Comparison of ENCODE assay signal across 7 mouse cellular contexts in the genomic region with DNA sequence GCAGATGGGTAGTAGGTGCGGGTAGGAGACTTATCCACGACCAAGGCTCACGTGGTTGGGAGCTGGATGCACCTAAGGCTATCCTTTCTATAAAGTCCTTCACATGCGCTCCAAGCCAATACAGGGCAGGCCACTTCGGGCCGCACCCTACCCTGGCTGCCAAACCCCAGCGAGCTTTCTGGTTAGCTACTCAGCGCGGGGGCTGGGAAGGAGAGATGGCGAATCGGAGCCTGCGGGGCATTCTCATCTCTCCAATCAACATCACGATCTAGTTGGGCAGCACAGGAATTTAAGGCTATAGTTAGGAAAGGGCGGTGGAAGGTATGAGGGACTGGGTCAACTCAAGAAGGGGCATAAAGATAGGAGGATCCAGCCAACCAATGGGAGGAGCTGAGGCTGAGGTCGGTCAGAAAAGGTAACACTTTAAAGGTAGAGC. TPM values are rescaled to one million over a fixed set of nuclear protein-coding genes. Genes with fewer than 3 reads are reported as not detected.
DNase-seq lines count a peak whose midpoint lies in the region; ATAC-seq and TF ChIP-seq lines count a peak whose summit lies in the region.

No protein-coding gene starts in this region.

- intact Hi-C loops in left cerebral cortex, postnatal 4 days (cut with DNase I), result no loop called here
- intact Hi-C loops in left cerebral cortex, postnatal 14 days (cut with DNase I), result loop anchor here (2.0 kb wide), 1 partner anchor 14 kb away; a partner anchor contains a TSS

- H3K4me2 ChIP-seq in forebrain, embryonic 12.5 days, result peak overlapping the region; percentile 78
- H3K4me2 ChIP-seq in midbrain, postnatal 0 days (ENCODE audit: low read depth, low read length, poor library complexity, severe bottlenecking), result peak overlapping the region; percentile 58

- TF ChIP-seq POLR2A in bone marrow, adult 2 months (IDR thresholded peaks at IDR 0.05; ENCODE audit: borderline replicate concordance, control insufficient read depth, low read depth, low read length), result no peak

- H3K27me3 ChIP-seq in forebrain, embryonic 12.5 days, result no peaks in the 10 kb centered on the region
- no peaks in the 10 kb centered on the region for H3K27me3 ChIP-seq in midbrain, postnatal 0 days (ENCODE audit: insufficient read depth, low read length)

- peak overlapping the region; percentile 59 for H3K9ac ChIP-seq in forebrain, embryonic 12.5 days
- H3K9ac ChIP-seq in midbrain, postnatal 0 days (replicated peaks; ENCODE audit: low read length, poor library complexity, severe bottlenecking), result peak overlapping the region; percentile 2

- peak overlapping the region; percentile 84 for H3K4me3 ChIP-seq in bone marrow, adult 2 months (replicated peaks; ENCODE audit: control insufficient read depth, low read depth, low read length)
- peak overlapping the region; percentile 64 for H3K4me3 ChIP-seq in forebrain, embryonic 12.5 days (replicated peaks)
- peak overlapping the region; percentile 57 for H3K4me3 ChIP-seq in midbrain, postnatal 0 days (ENCODE audit: low read depth, low read length)

- TF ChIP-seq CTCF in bone marrow, adult 2 months (IDR thresholded peaks at IDR 0.05; ENCODE audit: control insufficient read depth, insufficient read depth, low read length), result no peak
- TF ChIP-seq CTCF in midbrain, postnatal 0 days (IDR thresholded peaks at IDR 0.05), result no peak

- WGBS in bone marrow, adult 2 months, result under 1% methylated on average over 15 of the region's 15 CpGs
- WGBS in forebrain, embryonic 12.5 days, result under 1% methylated on average over 15 of the region's 15 CpGs
- 2% methylated on average over 15 of the region's 15 CpGs for WGBS in midbrain, postnatal 0 days

- ATAC-seq in forebrain, embryonic 12.5 days (ENCODE audit: low FRiP score), result peak; percentile 42
- ATAC-seq in midbrain, postnatal 0 days (ENCODE audit: low FRiP score), result no peak; the same call in 1 of the 2 replicates

- H3K27ac ChIP-seq in bone marrow, adult 2 months (ENCODE audit: control insufficient read depth, insufficient read depth, low read depth, low read length, poor library complexity), result peak overlapping the region; percentile 68
- peak overlapping the region; percentile 98 for H3K27ac ChIP-seq in forebrain, embryonic 12.5 days
- peak overlapping the region; percentile 60 for H3K27ac ChIP-seq in midbrain, postnatal 0 days (ENCODE audit: low read depth, low read length)

- peaks cover 32% of the 10 kb centered on the region for H3K36me3 ChIP-seq in forebrain, embryonic 12.5 days (replicated peaks)
- H3K36me3 ChIP-seq in midbrain, postnatal 0 days (ENCODE audit: insufficient read depth, low read length), result peaks cover 20% of the 10 kb centered on the region

- H3K9me3 ChIP-seq in forebrain, embryonic 12.5 days, result no peaks in the 10 kb centered on the region
- no peaks in the 10 kb centered on the region for H3K9me3 ChIP-seq in midbrain, postnatal 0 days (ENCODE audit: low read length)

- H3K4me1 ChIP-seq in bone marrow, adult 2 months (ENCODE audit: control insufficient read depth, insufficient read depth, low read length), result no peaks in the 10 kb centered on the region; the same call in 1 of the 2 replicates
- peaks cover 28% of the 10 kb centered on the region for H3K4me1 ChIP-seq in forebrain, embryonic 12.5 days
- 0 out of 2 replicates have a peak, but pooled peaks cover 6% of the 10 kb centered on the region for H3K4me1 ChIP-seq in midbrain, postnatal 0 days (ENCODE audit: insufficient read depth, low read length)

- DNase-seq in left cerebral cortex, postnatal 4 days, result peak; percentile 69
- DNase-seq in left cerebral cortex, postnatal 14 days (ENCODE audit: low spot score in 2 of 2), result no peak
- DNase-seq in kidney, postnatal 4 days, result peak; percentile 79 to 88
- no peak for DNase-seq in midbrain, postnatal 0 days (ENCODE audit: low spot score)
- DNase-seq in layer of hippocampus, adult 18-20 months (ENCODE audit: low spot score in 2 of 2), result no peak

RNA-seq across cellular contexts. Expression of a gene that starts 0.9 kb away (rescaled TPM):
- 10 to 100 TPM; 50.6 to 56.8 TPM for total RNA-seq in left cerebral cortex, postnatal 4 days (2021)
- 10 to 100 TPM; 53.5 to 53.8 TPM for total RNA-seq in left cerebral cortex, postnatal 14 days (2021)
- polyA plus RNA-seq in bone marrow, adult 2 months (2011; ENCODE audit: insufficient read depth, insufficient read length, low replicate concordance, missing spikeins), result 37.1 and 70.9 TPM in 2 replicates
- 144 and 149 TPM in 2 replicates for polyA plus RNA-seq in forebrain, embryonic 12.5 days (2016; fragmentation: Nextera tagmentation; extraction: Ambion mirVana)
- 41.9 and 45.3 TPM in 2 replicates for total RNA-seq in midbrain, postnatal 0 days (2014; rRNA removed)
- 125 and 131 TPM in 2 replicates for polyA plus RNA-seq in midbrain, postnatal 0 days (2015; fragmentation: Nextera tagmentation; extraction: Ambion mirVana)
- 10 to 100 TPM; 50.5 to 51.9 TPM for total RNA-seq in layer of hippocampus, adult 18-20 months (2021)

RNA-seq across cellular contexts. Expression of a gene that starts 11.4 kb away (rescaled TPM):
- total RNA-seq in left cerebral cortex, postnatal 4 days (2021), result 1 to 10 TPM; 8.1 to 9.3 TPM
- total RNA-seq in left cerebral cortex, postnatal 14 days (2021), result 1 to 10 TPM; 8.3 to 8.6 TPM
- 14.7 and 29.8 TPM in 2 replicates for polyA plus RNA-seq in bone marrow, adult 2 months (2011; ENCODE audit: insufficient read depth, insufficient read length, low replicate concordance, missing spikeins)
- polyA plus RNA-seq in forebrain, embryonic 12.5 days (2016; fragmentation: Nextera tagmentation; extraction: Ambion mirVana), result 9.0 and 9.7 TPM in 2 replicates
- 7.2 and 9.9 TPM in 2 replicates for total RNA-seq in midbrain, postnatal 0 days (2014; rRNA removed)
- 5.8 and 7.6 TPM in 2 replicates for polyA plus RNA-seq in midbrain, postnatal 0 days (2015; fragmentation: Nextera tagmentation; extraction: Ambion mirVana)
- 1 to 10 TPM; 6.0 to 9.9 TPM for total RNA-seq in layer of hippocampus, adult 18-20 months (2021)

RNA-seq across cellular contexts. Expression of a gene that starts 13.9 kb away (rescaled TPM):
- total RNA-seq in left cerebral cortex, postnatal 4 days (2021), result 100 to 1,000 TPM; 319 to 321 TPM
- total RNA-seq in left cerebral cortex, postnatal 14 days (2021), result 100 to 1,000 TPM; 267 to 286 TPM
- 840 and 1,173 TPM in 2 replicates for polyA plus RNA-seq in bone marrow, adult 2 months (2011; ENCODE audit: insufficient read depth, insufficient read length, low replicate concordance, missing spikeins)
- polyA plus RNA-seq in forebrain, embryonic 12.5 days (2016; fragmentation: Nextera tagmentation; extraction: Ambion mirVana), result 1,070 and 1,131 TPM in 2 replicates
- total RNA-seq in midbrain, postnatal 0 days (2014; rRNA removed), result 438 and 486 TPM in 2 replicates
- polyA plus RNA-seq in midbrain, postnatal 0 days (2015; fragmentation: Nextera tagmentation; extraction: Ambion mirVana), result 600 and 608 TPM in 2 replicates
- 100 to 1,000 TPM; 326 to 341 TPM for total RNA-seq in layer of hippocampus, adult 18-20 months (2021)

RNA-seq across cellular contexts. Expression of a gene that starts 19.6 kb away (rescaled TPM):
- 10 to 100 TPM; 65.7 to 69.5 TPM for total RNA-seq in left cerebral cortex, postnatal 4 days (2021)
- 100 to 1,000 TPM; 217 to 223 TPM for total RNA-seq in left cerebral cortex, postnatal 14 days (2021)
- polyA plus RNA-seq in bone marrow, adult 2 months (2011; ENCODE audit: insufficient read depth, insufficient read length, low replicate concordance, missing spikeins), result 11.2 and 24.0 TPM in 2 replicates
- 12.6 and 13.9 TPM in 2 replicates for polyA plus RNA-seq in forebrain, embryonic 12.5 days (2016; fragmentation: Nextera tagmentation; extraction: Ambion mirVana)
- total RNA-seq in midbrain, postnatal 0 days (2014; rRNA removed), result 20.3 and 24.0 TPM in 2 replicates
- 23.6 and 24.5 TPM in 2 replicates for polyA plus RNA-seq in midbrain, postnatal 0 days (2015; fragmentation: Nextera tagmentation; extraction: Ambion mirVana)
- 100 to 1,000 TPM; 330 to 389 TPM for total RNA-seq in layer of hippocampus, adult 18-20 months (2021)

RNA-seq across cellular contexts. Expression of a gene that starts 21.1 kb away (rescaled TPM):
- total RNA-seq in left cerebral cortex, postnatal 4 days (2021), result 10 to 100 TPM; 88.6 to 92.5 TPM
- 100 to 1,000 TPM; 120 to 125 TPM for total RNA-seq in left cerebral cortex, postnatal 14 days (2021)
- 28.7 and 49.2 TPM in 2 replicates for polyA plus RNA-seq in bone marrow, adult 2 months (2011; ENCODE audit: insufficient read depth, insufficient read length, low replicate concordance, missing spikeins)
- polyA plus RNA-seq in forebrain, embryonic 12.5 days (2016; fragmentation: Nextera tagmentation; extraction: Ambion mirVana), result 139 and 141 TPM in 2 replicates
- 140 and 159 TPM in 2 replicates for total RNA-seq in midbrain, postnatal 0 days (2014; rRNA removed)
- polyA plus RNA-seq in midbrain, postnatal 0 days (2015; fragmentation: Nextera tagmentation; extraction: Ambion mirVana), result 160 and 176 TPM in 2 replicates
- total RNA-seq in layer of hippocampus, adult 18-20 months (2021), result 100 to 1,000 TPM; 121 to 123 TPM

Comparison
In these comparisons a context has a peak if more than half of its experiments do, and no peak if none do; other contexts are left out.
1. DNase-seq: peak in left cerebral cortex, postnatal 4 days (single experiment) and kidney, postnatal 4 days (2 of 2); none in left cerebral cortex, postnatal 14 days (0 of 2), midbrain, postnatal 0 days (single experiment) and layer of hippocampus, adult 18-20 months (0 of 2).
2. Peak in every context shown above with its lines, with median percentiles within 50 percentile points of each other: H3K27ac ChIP-seq and H3K4me3 ChIP-seq.